Mouse (Mus musculus) embryonic facial prominence, embryonic 14.5 days (tissue): ENCODE results near the gene Frmd5. TPM values are rescaled to one million over a fixed set of nuclear protein-coding genes. Genes with fewer than 3 reads are reported as not detected.
A peak's percentile ranks its signal among the peaks of the same experiment; 100 is the strongest.
"Not testable (repeated sequence)": the region's sequence is repeated elsewhere in the genome, so short reads cannot be mapped to it uniquely, and the experiment has no call there.

Experiments used
- ATAC-seq: fragments of 200-750 bp; cut with Nextera tagmentation; 2 replicates; pipeline ENCODE4 v1.8.0; 2017; ENCODE audit warnings: low read depth, moderate number of reproducible peaks, moderate TSS enrichment
- DNase-seq: peaks from one replicate; pipeline ENCODE4 v3.0.0-alpha.2; 2015; ENCODE audit warnings: low spot score
- H3K27ac ChIP-seq: fragments of 300-500 bp; sonication (generic); replicated peaks from 2 replicates; pipeline ENCODE4 v1.5.1; 2014; ENCODE audit warnings: low read depth, mild to moderate bottlenecking, low read length, moderate library complexity
- H3K27me3 ChIP-seq: fragments of 300-500 bp; sonication (generic); replicated peaks from 2 replicates; pipeline ENCODE4 v1.6.1; 2014; ENCODE audit warnings: low read length; ENCODE audit not compliant: control insufficient read depth, insufficient read depth
- H3K36me3 ChIP-seq: fragments of 300-500 bp; sonication (generic); 2 replicates; pipeline ENCODE4 v1.6.1; 2014; ENCODE audit warnings: low read length, mixed read lengths; ENCODE audit not compliant: control insufficient read depth, insufficient read depth
- H3K4me1 ChIP-seq: fragments of 300-500 bp; sonication (generic); 2 replicates; pipeline ENCODE4 v1.6.1; 2014; ENCODE audit warnings: antibody characterized with exemption, low read length; ENCODE audit not compliant: control insufficient read depth, insufficient read depth
- H3K4me2 ChIP-seq: fragments of 300-500 bp; sonication (generic); 2 replicates; pipeline ENCODE4 v1.6.1; 2014; ENCODE audit warnings: low read depth, mild to moderate bottlenecking, low read length, moderate library complexity, mixed read lengths
- H3K4me3 ChIP-seq: fragments of 300-500 bp; sonication (generic); 2 replicates; pipeline ENCODE4 v1.5.1; 2014; ENCODE audit warnings: low read depth, mild to moderate bottlenecking, low read length
- H3K9ac ChIP-seq: fragments of 300-500 bp; sonication (generic); 2 replicates; pipeline ENCODE4 v1.6.1; 2014; ENCODE audit warnings: low read depth, mild to moderate bottlenecking, low read length, moderate library complexity, mixed read lengths
- H3K9me3 ChIP-seq: fragments of 300-500 bp; sonication (generic); 2 replicates; pipeline ENCODE4 v1.6.1; 2016; ENCODE audit warnings: low read length; ENCODE audit not compliant: control insufficient read depth
- WGBS: fragments of 180-500 bp; shearing (Covaris S2); extraction: QIAGEN DNeasy Blood & Tissue Kit; methylation state at CpG from one replicate; pipeline ENCODE4 v1.1.7; 2014; 5-methylcytosine and 5-hydroxymethylcytosine counted together
- polyA plus RNA-seq: library from polyadenylated mRNA; unstranded; fragments of >200 nt; fragmentation: Nextera tagmentation; extraction: Ambion mirVana; gene quantifications from 2 replicates; pipeline ENCODE4 v1.2.1, GENCODE M21; 2014

Gene Frmd5
- polyA plus RNA-seq, 1 experiment from 2014 or later, result 1.4 TPM

DNA sequence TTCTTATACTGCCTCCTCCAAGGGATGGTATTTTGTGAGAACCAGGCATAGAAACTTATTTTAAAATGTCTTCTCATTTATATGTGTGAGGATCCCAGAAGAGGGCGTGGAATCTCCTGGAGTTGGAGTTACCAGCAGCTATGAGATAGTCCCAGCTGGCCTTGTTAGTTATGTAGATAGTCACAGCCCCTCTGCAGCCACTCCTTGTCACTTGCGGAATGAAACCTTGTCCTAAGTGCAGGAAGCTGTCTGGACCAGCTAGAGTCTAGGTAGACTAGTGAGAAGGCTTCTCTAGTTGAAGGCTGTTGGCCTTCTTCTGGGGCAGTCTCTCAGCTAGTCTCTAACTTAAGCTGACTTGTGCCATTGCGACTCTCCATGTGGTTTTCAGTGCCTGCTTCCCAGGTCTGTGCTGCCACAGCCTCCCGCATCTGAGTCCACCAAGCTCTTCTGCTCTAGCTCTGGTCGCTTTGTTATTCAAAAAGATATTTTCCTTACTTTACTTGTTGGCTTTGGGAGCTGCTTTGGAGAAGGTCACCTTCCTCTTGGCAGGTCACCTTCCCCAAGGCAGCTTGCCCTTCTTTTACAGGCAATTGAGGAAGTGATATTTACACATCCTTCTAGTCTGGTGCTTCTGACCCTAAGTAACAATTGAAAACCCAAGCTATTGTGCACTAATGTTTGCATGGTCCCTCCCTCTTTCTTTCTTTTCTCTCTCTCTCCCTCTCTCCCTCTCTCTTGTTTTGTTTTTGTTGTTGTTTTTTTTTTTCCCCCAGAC is 293.7 kb downstream of the Frmd5 start:
- H3K4me3 ChIP-seq, H3K9me3 ChIP-seq, H3K4me2 ChIP-seq, H3K9ac ChIP-seq, DNase-seq, H3K27ac ChIP-seq, H3K4me1 ChIP-seq, H3K27me3 ChIP-seq, ATAC-seq: not testable (repeated sequence)
- H3K36me3 ChIP-seq, result peaks cover 28% of the 10 kb centered on the region
- 93% methylated on average over 4 of the region's 5 CpGs for WGBS

DNA sequence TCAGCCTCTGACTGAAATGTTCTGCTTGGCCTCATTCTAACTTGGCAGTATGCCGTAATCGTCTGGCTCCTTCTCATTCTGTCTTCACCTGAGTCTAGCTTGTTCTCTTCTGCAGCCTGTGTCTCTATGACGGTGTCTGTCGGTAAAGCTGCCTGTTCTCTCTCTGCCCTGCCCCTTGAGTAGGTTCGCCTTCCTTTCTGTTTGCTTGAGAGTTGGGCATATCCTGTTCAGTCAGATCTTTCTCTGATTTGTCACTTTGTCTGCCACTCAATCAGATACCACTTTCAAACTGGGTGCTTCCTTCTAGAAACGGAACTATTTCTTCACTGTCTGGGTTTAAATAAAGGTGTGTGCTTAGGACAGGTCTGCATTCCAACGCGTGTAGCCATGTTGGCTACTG is 295.5 kb downstream of the Frmd5 start:
- no peaks in the 10 kb centered on the region for H3K27me3 ChIP-seq
- peaks cover 24% of the 10 kb centered on the region for H3K36me3 ChIP-seq
- no peak for DNase-seq
- H3K27ac ChIP-seq, result no peak overlapping the region
- WGBS, result 91% methylated on average over 8 of the region's 8 CpGs
- no peak for ATAC-seq
- H3K4me2 ChIP-seq, result no peak overlapping the region
- no peak overlapping the region for H3K4me3 ChIP-seq
- H3K9ac ChIP-seq, result 0 out of 2 replicates have a peak overlapping the region, but pooled peaks have one; percentile 14
- peaks cover 6% of the 10 kb centered on the region; the same call in 1 of the 2 replicates for H3K4me1 ChIP-seq
- H3K9me3 ChIP-seq, result no peaks in the 10 kb centered on the region

DNA sequence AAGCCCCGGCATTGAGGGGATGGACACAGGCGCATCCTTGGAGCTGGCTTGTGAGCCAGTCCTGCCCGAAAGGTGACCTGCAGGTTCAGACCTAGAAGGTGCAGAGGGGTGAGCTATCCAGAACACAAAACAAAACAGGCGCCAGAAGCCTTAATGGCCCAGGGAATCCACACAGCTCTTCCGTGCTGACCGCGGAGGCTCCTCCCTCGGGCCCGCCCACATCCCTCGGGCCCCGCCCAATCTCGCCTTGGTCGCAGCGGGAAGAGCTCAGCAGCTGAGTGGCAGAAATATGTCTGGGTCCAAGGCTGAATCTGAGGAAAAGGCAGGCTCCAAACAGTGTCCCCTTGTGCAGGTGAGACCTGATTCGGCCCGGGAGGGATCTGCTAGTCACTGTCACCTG is 297.3 kb downstream of the Frmd5 start:
- Histone ChIP-seq H3K4me1 (peaks cover 6% of the 10 kb centered on the region; the same call in 1 of the 2 replicates), H3K9ac (peak overlapping the region; percentile 30), H3K4me3 (peak overlapping the region; percentile 35), H3K4me2 (peak overlapping the region; percentile 48), H3K27me3 (no peaks in the 10 kb centered on the region), H3K36me3 (peaks cover 22% of the 10 kb centered on the region), H3K9me3 (no peaks in the 10 kb centered on the region), H3K27ac (no peak overlapping the region)
- peak; percentile 59 for DNase-seq
- 18% methylated on average over 15 of the region's 16 CpGs for whole genome bisulfite sequencing
- peak; percentile 62; the same call in 1 of the 2 replicates for ATAC-seq

DNA sequence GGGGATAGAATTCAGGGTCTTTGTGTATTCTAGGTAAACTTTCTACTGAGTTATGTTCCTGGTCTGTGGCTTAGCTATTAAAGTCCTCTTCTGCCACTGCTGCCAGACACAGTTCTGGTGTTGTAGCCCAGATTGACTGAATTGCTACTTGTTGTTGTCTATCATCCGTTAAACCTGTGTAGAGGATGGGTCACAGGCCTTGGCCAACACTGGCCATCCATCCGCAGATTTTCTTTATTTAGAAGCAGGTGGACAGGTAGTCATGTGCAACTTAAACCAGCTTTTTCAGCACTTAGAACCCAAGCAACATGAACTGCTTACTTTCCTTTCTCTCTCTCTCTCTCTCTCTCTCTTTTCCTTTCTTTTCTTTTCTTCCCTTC is 298.9 kb downstream of the Frmd5 start:
- no peaks in the 10 kb centered on the region for H3K9me3 ChIP-seq
- peak overlapping the region; percentile 60 for H3K4me3 ChIP-seq
- peaks cover 6% of the 10 kb centered on the region; the same call in 1 of the 2 replicates for H3K4me1 ChIP-seq
- H3K4me2 ChIP-seq, result peak overlapping the region; percentile 71
- ATAC-seq (no peak), DNase-seq (no peak)
- no peaks in the 10 kb centered on the region for H3K27me3 ChIP-seq
- peak overlapping the region; percentile 69 for H3K9ac ChIP-seq
- WGBS, result 82% methylated on average over 2 of the region's 2 CpGs
- no peak overlapping the region for H3K27ac ChIP-seq
- peaks cover 20% of the 10 kb centered on the region for H3K36me3 ChIP-seq

DNA sequence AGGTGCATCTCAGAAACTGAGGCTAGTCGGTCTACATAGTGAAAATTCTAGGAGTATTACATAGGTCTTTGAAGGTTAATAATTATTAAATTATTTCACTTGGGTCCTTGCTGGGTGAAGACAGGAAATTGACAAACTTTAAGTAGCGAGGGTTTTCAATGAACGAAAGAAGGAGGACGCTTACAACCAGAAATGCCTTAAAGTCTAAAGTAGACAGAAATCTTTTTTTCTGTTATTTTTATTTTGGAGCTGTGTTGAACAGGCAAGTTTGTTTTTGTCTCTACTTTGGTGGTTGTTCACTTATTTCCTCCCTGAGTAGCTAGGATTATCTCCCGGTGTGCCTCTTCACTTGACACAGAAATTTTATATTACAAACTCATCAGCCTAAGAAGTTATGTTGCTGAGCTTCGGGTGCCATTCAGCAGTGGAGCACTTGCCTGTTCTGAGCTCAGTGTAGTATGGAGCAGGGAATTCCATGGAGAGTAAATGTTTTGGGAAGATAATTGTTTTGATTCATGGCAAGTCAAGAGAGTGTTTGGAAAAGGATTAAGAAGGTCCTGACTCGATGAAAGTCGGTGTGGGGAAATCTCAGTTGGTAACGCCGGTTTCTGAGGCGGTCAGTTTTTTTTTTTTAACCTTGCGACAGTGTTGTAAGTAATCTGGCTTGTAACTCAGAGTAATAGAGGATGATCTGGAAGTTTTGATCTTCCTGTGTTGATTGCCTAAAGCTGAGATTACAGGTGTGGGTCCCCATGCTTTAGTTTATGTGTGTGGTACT is 299.5 kb downstream of the Frmd5 start:
- peak overlapping the region; percentile 69 for H3K9ac ChIP-seq
- peaks cover 19% of the 10 kb centered on the region for H3K36me3 ChIP-seq
- no peak overlapping the region for H3K27ac ChIP-seq
- peaks cover 6% of the 10 kb centered on the region; the same call in 1 of the 2 replicates for H3K4me1 ChIP-seq
- peak overlapping the region; percentile 60 for H3K4me3 ChIP-seq
- WGBS, result 17% methylated on average over 12 of the region's 12 CpGs
- no peaks in the 10 kb centered on the region for H3K9me3 ChIP-seq
- DNase-seq, result no peak
- H3K4me2 ChIP-seq, result peak overlapping the region; percentile 71
- no peak for ATAC-seq
- no peaks in the 10 kb centered on the region for H3K27me3 ChIP-seq

DNA sequence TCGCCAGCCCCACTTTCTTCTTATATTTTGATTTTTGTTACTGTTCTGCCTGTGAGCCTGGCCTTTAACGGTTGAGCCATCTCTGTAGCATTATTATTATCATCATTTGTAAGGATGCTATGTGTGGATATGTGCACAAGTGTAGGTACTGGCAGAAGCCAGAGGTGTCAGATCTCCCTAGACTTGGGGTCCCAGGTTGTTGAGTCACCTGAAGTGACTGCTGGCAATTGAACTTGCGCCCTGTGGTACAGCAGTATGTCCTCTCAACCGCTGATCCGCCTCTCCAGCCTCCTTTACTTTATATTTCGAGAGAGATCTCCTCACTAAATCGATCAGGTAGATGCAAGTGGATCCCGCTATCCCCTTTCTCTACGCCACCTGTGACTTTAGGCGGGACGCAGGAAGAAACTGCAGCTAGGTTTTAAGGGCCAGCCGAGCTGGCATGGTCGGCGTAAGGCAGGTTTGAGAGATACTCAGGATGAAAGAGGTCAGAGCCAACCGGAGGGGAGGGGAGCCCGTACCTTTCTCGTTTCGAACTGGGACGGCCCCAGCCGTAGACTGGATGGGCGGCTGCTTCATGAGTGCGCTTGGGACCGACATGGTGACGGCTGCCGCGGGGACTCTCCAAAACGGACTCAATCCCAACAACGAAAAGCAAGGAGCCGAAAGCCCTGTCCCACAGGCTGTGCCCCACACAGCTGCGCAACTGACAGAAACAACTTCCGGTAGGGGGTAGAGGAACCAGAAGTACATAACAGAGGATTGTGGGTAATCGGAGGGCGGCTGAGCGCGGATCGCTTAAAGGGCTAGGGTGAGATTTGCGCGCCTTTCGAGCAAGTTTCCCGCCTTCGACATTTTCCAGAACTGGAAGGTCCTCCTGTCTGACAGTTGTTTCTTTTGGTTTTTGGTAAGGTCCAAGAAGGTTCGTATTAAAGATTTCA is 300.7 kb downstream of the Frmd5 start, which contains the start of the genes Mfap1a and Wdr76:
Gene Mfap1a, minus strand, starts transcription at position 724 of the 941 bp plus-strand sequence.
Gene Wdr76, plus strand, starts transcription at position 782 of the 941 bp plus-strand sequence.
- WGBS, result 4% methylated on average over 37 of the region's 42 CpGs

DNA sequence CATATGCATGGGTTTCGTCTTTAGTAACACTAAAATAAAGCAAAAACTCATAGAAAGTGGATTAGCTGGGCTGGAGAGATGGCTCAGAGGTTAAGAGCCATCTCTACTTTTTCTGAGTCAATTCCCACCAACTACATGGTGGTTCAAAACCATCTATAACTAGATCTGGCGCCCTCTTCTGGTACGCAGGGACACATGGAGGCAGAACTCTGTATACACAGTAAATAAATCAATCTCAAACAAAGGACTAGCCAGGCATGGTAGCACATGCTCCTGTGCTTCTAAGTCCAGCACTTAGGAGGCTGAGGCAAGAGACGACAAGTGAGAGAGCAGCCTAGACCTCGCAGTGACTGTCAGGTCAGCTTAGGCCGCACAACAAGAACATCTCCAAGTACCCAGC is 305.3 kb downstream of the Frmd5 start:
- not testable (repeated sequence) for H3K4me1 ChIP-seq, H3K36me3 ChIP-seq, H3K9me3 ChIP-seq, H3K27me3 ChIP-seq, DNase-seq, ATAC-seq, H3K4me3 ChIP-seq, H3K27ac ChIP-seq, H3K4me2 ChIP-seq, H3K9ac ChIP-seq
- WGBS, result 100% methylated on average over 1 of the region's 6 CpGs

More for the DNA sequence above, 300.7 kb downstream of the Frmd5 start, which contains the start of the genes Mfap1a and Wdr76:
- Histone ChIP-seq H3K9ac (peak within 1 kb of the TSS; percentile 69), H3K4me2 (peak within 1 kb of the TSS; percentile 71), H3K4me3 (peak within 1 kb of the TSS; percentile 60)
- DNase-seq, result peak; percentile 97
- H3K9me3 ChIP-seq, H3K27me3 ChIP-seq, H3K36me3 ChIP-seq, H3K27ac ChIP-seq, H3K4me1 ChIP-seq: not testable (repeated sequence)
- peak; percentile 95 for ATAC-seq
